Mouse (Mus musculus) liver, embryonic 14.5 days (tissue): ENCODE measurements around the gene Med13l. TPM values are rescaled to one million over a fixed set of nuclear protein-coding genes. Genes with fewer than 3 reads are reported as not detected.

ENCODE experiments used
- ATAC-seq: fragments of 200-750 bp; cut with Nextera tagmentation; 2 replicates; pipeline ENCODE4 v1.8.0; 2017; ENCODE audit warnings: moderate number of reproducible peaks, mild to moderate bottlenecking, moderate library complexity; ENCODE audit not compliant: insufficient read depth
- DNase-seq, 3 experiments: peaks; one replicate each; pipeline ENCODE4 v3.0.0-alpha.2; 2012 to 2013; ENCODE audit warnings: low read depth in 3 of 3, low spot score in 3 of 3
- H3K27ac ChIP-seq: fragments of 300-500 bp; sonication (generic); 2 replicates; pipeline ENCODE4 v1.5.1; 2014; ENCODE audit warnings: moderate library complexity, mild to moderate bottlenecking, control low read depth, inconsistent platforms
- H3K27me3 ChIP-seq: fragments of 300-500 bp; sonication (generic); 2 replicates; pipeline ENCODE4 v1.6.1; 2014; ENCODE audit warnings: mild to moderate bottlenecking, low read length, moderate library complexity; ENCODE audit not compliant: control insufficient read depth, insufficient read depth
- H3K36me3 ChIP-seq: fragments of 300-500 bp; sonication (generic); replicated peaks from 2 replicates; pipeline ENCODE4 v1.6.1; 2014; ENCODE audit warnings: low read depth; ENCODE audit not compliant: control insufficient read depth, insufficient read depth
- H3K4me1 ChIP-seq, 2 experiments: fragments of 200-500 bp in 1 of 2; fragments of 300-500 bp in 1 of 2; sonication (generic) in 1 of 2; replicated peaks; 2 replicates each; pipeline ENCODE4 v1.6.1; 2012 to 2014; ENCODE audit warnings: antibody characterized with exemption in 1 of 2, inconsistent platforms in 1 of 2, low read length in 1 of 2; ENCODE audit not compliant: control insufficient read depth in 2 of 2, insufficient read depth in 2 of 2
- H3K4me2 ChIP-seq: fragments of 300-500 bp; sonication (generic); 2 replicates; pipeline ENCODE4 v1.6.1; 2014; ENCODE audit warnings: low read depth, mild to moderate bottlenecking, control low read depth, moderate library complexity
- H3K4me3 ChIP-seq, 2 experiments: fragments of 200-500 bp in 1 of 2; fragments of 300-500 bp in 1 of 2; sonication (generic) in 1 of 2; 2 replicates each; pipeline ENCODE4 v1.5.1; 2012 to 2014; ENCODE audit warnings: low read depth in 2 of 2, low read length in 2 of 2, mild to moderate bottlenecking in 2 of 2, control low read depth in 1 of 2, inconsistent platforms in 1 of 2, moderate library complexity in 1 of 2; ENCODE audit not compliant: insufficient read depth in 1 of 2
- H3K9ac ChIP-seq: fragments of 300-500 bp; sonication (generic); replicated peaks from 2 replicates; pipeline ENCODE4 v1.6.1; 2014; ENCODE audit warnings: mild to moderate bottlenecking, control low read depth, moderate library complexity
- H3K9me3 ChIP-seq: fragments of 300-500 bp; sonication (generic); 2 replicates; pipeline ENCODE4 v1.6.1; 2016; ENCODE audit warnings: low read length, mixed read lengths; ENCODE audit not compliant: control insufficient read depth
- CTCF ChIP-seq: IDR thresholded peaks from 2 replicates; pipeline ENCODE4 v1.5.1; 2016; ENCODE audit warnings: antibody characterized with exemption, low read depth, control low read depth
- EP300 ChIP-seq: IDR thresholded peaks from 2 replicates; pipeline ENCODE4 v1.6.1; 2016; ENCODE audit warnings: antibody characterized with exemption, low read depth
- WGBS: fragments of 180-500 bp; shearing (Covaris S2); extraction: QIAGEN DNeasy Blood & Tissue Kit; methylation state at CpG from one replicate; pipeline ENCODE4 v1.1.7; 2014; ENCODE audit not compliant: insufficient replicate concordance; 5-methylcytosine and 5-hydroxymethylcytosine counted together
- polyA plus RNA-seq, 2 experiments: library from polyadenylated mRNA; depleted of rRNA in 1 of 2; stranded (reverse) in 1 of 2; unstranded in 1 of 2; fragments of >200 nt; fragmentation: Nextera tagmentation in 1 of 2; extraction: Ambion mirVana in 1 of 2; gene quantifications; 2 replicates each; pipeline versions ENCODE4 v1.2.1 to v1.2.3; 2012 to 2014

Gene Med13l
- polyA plus RNA-seq, 2 experiments = 6.4 to 9.9 TPM

DNA sequence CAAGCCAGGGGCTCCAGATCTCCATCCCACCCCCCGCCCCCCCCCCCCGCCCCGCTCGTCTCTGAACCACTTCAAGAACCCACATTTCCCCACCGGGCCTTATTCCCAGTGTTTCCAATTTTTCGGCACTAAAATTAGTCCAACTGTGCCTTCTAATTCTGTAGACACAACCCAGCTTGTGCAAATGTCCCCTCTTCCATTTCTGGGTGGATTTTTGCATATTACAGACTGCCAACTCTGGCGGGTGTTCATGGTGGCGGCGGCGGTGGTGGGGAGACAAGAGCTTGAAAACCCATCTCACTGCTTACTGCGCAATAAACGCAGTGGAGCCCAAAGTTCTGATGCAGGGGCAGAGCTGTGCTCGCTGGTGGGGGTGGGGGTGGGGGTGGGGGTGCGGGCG lies 27.8 kb upstream of the Med13l start:
- Histone ChIP-seq H3K4me1 (no peaks in the 10 kb centered on the region; a peak in 1 of 4 replicates), H3K27me3 (peaks cover 19% of the 10 kb centered on the region), H3K4me3 (no peak overlapping the region), H3K9ac (no peak overlapping the region), H3K36me3 (no peaks in the 10 kb centered on the region), H3K4me2 (no peak overlapping the region), H3K9me3 (no peaks in the 10 kb centered on the region), H3K27ac (no peak overlapping the region)
- TF ChIP-seq EP300 (no peak), CTCF (no peak)
- DNase-seq (no peak), ATAC-seq (no peak)
- 52% methylated on average over 14 of the region's 15 CpGs for WGBS

DNA sequence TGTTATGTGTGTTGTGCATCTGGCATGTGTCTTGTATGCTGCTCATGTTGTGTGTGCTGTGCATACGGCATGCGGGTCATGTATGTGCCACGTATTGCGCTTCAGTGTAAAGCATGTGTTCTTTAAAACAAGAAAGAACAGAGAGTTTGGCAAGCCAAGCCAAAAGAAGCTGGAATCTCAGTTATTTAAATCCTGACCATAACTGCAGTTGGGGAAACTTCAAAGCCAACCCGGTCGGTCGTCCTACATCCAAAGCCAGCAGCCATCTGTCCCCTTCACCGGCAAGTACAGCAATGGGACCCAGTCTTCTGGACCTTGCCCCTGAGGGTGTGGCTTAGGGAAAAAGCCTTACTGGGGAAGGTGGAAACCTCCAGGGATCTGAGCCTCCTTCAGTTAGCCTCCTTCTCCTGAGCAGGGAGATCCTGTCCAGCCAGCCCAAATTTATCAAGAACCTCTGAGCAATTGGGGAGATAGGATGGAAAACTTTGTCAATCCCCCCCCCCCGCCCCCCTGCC lies 26.0 kb upstream of the Med13l start:
- ATAC-seq = no peak
- Histone ChIP-seq H3K4me1 (no peaks in the 10 kb centered on the region; a peak in 1 of 4 replicates), H3K9me3 (no peaks in the 10 kb centered on the region), H3K9ac (no peak overlapping the region), H3K27me3 (peaks cover 22% of the 10 kb centered on the region), H3K27ac (no peak overlapping the region), H3K4me2 (no peak overlapping the region), H3K36me3 (no peaks in the 10 kb centered on the region), H3K4me3 (no peak overlapping the region)
- 74% methylated on average over 9 of the region's 9 CpGs for WGBS
- DNase-seq = no peak
- TF ChIP-seq EP300 (no peak), CTCF (no peak)

DNA sequence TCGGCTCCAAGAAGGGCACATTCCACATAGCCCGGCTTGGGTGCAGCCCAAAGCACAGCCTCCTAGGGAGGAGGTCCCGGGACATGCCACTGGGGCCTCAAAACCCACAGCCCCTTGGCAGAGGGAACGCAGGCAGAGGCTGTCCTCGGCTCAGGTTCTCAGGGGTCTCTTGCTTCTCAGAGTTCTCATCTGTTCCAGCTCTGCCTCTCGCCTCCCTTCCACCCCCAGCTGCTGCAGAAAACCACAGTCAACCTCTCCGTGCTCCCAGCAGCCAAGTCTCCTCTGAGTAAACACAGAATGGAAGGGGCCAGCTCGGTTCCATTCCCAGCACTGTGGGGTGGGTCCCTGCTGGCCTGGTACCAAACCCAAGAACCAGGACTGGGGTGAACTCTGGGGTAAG lies 25.3 kb upstream of the Med13l start:
- Histone ChIP-seq H3K9me3 (no peaks in the 10 kb centered on the region), H3K4me2 (no peak overlapping the region), H3K27ac (no peak overlapping the region), H3K27me3 (peaks cover 22% of the 10 kb centered on the region), H3K9ac (no peak overlapping the region), H3K36me3 (no peaks in the 10 kb centered on the region), H3K4me1 (no peaks in the 10 kb centered on the region; a peak in 1 of 4 replicates), H3K4me3 (no peak overlapping the region)
- DNase-seq = no peak
- no peak for ATAC-seq
- TF ChIP-seq CTCF (no peak), EP300 (no peak)
- 46% methylated on average over 8 of the region's 8 CpGs for WGBS

DNA sequence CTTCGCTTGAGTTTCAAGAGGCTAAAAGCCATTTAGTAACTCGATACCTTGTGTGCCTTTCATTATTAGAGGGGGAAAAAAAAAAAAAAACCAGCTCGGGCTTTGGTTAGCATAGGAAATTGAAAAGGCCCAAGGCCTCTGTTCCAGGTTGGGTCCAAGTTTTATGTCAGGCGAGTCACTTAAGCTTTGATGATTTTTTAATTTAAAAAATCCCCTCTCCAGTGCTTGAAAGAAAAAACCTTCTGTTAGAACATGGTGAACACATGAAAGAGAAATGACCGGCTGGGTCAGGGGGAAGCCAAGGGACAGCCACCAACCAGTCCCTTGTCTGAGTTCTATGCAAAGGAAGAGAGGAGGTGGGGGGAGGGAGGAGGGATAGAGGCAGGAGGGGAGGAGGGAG lies 22.0 kb upstream of the Med13l start:
- H3K9me3 ChIP-seq = no peaks in the 10 kb centered on the region
- no peak for DNase-seq
- peaks cover 9% of the 10 kb centered on the region for H3K27me3 ChIP-seq
- H3K4me1 ChIP-seq = no peaks in the 10 kb centered on the region; a peak in 1 of 4 replicates
- no peak for TF ChIP-seq CTCF
- no peak for TF ChIP-seq EP300
- H3K36me3 ChIP-seq = no peaks in the 10 kb centered on the region
- H3K27ac ChIP-seq = no peak overlapping the region
- no peak overlapping the region for H3K4me3 ChIP-seq
- H3K4me2 ChIP-seq = no peak overlapping the region
- no peak for ATAC-seq
- WGBS = 57% methylated on average over 5 of the region's 5 CpGs
- no peak overlapping the region for H3K9ac ChIP-seq

DNA sequence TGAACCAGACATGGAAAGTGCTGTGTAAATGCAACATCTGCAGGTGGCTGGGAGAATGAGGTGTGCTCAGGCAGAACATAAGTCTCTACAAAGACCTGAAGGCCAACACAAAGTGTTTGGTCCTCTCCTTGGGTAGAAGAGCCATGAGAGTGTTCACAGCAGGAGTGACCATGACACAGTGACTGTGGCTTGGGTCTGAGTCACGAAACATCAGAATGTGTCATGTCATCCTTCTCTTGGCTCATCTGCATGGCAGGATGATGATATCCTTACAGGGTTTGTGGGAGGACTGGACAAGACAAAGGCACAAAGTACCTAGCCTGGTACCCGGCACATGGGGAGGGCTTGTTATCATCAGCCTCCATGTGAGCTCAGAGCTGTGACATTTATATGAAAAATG lies 16.7 kb upstream of the Med13l start:
- Histone ChIP-seq H3K4me3 (no peak overlapping the region), H3K4me2 (no peak overlapping the region), H3K27ac (no peak overlapping the region), H3K4me1 (no peaks in the 10 kb centered on the region), H3K9ac (no peak overlapping the region), H3K36me3 (no peaks in the 10 kb centered on the region), H3K27me3 (peaks cover 3% of the 10 kb centered on the region), H3K9me3 (no peaks in the 10 kb centered on the region)
- 47% methylated on average over 2 of the region's 2 CpGs for WGBS
- ATAC-seq = no peak
- TF ChIP-seq CTCF (no peak), EP300 (no peak)
- no peak for DNase-seq
